Mouse (Mus musculus) granulocyte monocyte progenitor cell, adult 5-6 weeks (primary cell): ENCODE data around the gene Rasl12. TPM values are rescaled to one million over a fixed set of nuclear protein-coding genes. Genes with fewer than 3 reads are reported as not detected.

Experiments used
- ATAC-seq: replicated peaks from 2 replicates; pipeline ENCODE4 v1.8.0; 2016; ENCODE audit warnings: mild to moderate bottlenecking, moderate TSS enrichment, inconsistent platforms; ENCODE audit not compliant: poor library complexity, severe bottlenecking
- total RNA-seq, 2 experiments: library from RNA; stranded (forward) in 1 of 2; stranded (reverse) in 1 of 2; fragments of 200-712, 200-1000 nt in 1 of 2; fragments of >200 nt in 1 of 2; fragmentation: Nextera tagmentation in 1 of 2; gene quantifications; 2 replicates each; pipeline ENCODE4 v1.2.3; 2014 to 2017

The Rasl12 gene
- total RNA-seq, 2 experiments from 2014 or later = not detected

DNA sequence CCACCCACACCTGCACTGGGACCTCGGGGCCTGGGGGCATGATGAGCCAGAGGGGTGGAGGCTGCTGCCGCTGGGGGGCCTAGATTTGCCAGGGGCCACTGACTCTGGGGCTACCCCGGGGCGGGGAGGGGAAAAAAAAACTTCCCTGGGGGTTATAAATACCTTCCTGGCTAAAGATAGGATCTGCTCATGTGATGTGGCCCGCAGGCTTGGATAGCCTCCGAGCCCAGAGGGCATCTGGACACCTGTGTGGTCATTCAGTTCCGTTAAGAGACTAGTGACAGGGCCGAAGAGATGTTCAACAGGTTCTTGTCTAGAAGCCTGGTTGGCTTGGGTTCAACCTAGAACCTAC lies 6.7 kb upstream of the Rasl12 start, which contains the start of gene Kbtbd13:
Gene Kbtbd13, minus strand, starts transcription at position 40 of the 352 bp plus-strand sequence.
- ATAC-seq = no peak

DNA sequence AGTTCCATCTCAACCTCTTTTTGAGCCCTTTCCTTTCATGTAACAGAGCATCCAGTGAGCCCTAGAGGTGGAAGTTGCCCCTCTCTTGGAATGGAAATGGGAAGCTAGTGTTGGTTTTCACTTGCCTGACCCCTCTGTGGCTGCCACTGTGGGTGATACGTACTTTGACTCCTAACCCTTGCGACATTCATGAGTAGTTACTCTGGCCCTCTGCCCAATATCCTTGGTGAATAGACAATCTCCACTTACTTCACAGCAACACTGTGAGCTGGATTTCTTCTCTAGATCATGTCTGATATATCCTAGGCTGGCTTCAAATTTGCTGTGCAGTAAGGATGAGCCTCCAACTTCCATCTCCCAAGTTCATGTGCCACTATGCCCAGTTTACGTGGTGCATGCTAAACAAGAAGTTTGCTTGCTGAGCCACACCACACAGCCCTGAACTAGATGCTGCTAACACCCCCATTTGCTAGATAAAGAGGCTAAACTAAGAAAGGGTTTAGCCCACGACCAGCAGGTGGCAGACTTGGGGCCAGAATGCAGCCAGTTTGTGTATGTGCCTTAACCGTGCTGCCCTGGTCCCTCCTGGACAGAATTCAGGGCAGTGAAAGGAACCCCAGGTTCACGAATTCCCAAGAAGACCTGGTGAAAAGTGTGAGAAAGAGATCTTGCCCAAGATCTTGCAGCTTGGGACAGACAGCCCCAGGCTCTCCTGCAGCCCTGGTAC lies 5.5 kb upstream of the Rasl12 start:
- ATAC-seq = peak; percentile 60

GRCm38 (mm10) chr9:65393606-65394005 lies 4.7 kb upstream of the Rasl12 start:
- no peak for ATAC-seq

GRCm38 (mm10) chr9:65394360-65394759 lies 3.9 kb upstream of the Rasl12 start:
- ATAC-seq = no peak

GRCm38 (mm10) chr9:65399934-65400333 lies 1.6 kb downstream of the Rasl12 start:
- no peak for ATAC-seq

DNA sequence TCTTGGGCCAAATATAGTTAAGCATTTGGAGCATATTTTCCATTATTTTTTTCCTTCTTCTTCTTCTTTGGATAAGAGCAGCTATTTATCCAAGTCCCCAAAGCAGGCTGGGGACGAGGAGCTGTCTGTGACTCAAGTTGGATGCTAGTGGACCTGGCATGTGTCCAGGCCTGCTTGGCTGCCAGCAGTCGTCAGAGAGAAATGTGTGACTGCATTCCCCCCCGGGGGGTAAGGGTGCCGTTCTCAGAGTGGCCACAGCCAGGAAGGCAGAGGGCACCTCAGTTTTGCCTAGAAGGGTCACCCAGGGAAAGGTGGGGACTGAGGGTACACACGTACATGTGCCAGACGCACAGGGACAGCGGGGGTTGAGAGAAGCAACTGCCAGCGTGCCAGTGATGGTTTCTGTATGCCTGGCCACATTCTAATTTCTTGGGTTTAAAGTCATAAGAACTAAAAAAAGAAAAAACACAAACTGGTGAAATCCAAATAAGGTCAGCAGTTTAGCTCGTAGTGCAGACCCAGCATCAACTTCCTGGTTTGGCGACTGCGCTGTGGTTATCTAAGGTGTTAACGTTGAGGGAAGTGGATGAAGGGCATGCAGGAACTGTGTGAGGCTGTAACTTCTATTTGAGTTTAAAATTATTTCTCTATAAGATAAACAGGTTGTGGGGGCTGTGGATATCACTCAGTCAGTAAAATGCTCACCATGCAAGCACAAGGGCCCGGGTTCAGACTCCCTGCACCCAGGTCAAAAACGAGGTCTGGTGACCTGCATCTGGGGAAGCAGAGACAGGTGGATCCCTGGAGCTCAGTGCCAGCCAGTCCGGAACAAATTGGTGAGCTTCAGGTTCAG lies 6.3 kb downstream of the Rasl12 start:
- ATAC-seq = peak; percentile 62; the same call in 1 of the 2 replicates

DNA sequence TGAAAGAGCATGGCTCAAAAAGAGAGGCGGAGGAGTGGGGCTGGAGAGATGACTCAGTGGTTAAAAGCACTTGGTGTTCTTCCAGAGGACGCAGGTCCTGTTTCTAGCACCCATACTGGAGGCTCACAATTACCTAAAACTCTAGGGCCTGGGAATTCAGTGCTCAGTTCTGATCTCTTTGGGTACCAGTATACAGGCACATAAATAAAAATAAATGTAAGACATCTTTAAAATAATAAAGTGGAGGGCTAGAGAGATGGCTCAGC lies 6.8 kb downstream of the Rasl12 start:
- ATAC-seq = no peak

DNA sequence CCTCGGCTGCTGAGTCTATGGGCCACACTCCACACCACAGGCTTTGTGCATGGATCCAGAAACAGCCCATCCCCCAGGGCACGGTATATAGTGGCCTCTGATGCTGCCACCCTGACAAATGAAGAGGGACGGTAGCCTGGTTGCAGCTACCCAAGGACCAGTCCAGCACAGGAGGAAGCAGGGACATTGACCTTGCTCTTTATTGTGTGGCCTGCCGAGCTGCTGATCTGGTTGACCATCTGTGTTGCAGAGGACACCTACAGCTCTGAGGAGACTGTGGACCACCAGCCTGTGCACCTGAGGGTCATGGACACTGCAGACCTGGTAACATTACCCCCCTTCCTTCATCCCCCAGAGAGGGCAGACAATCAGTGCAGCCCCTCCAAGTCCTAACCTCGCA lies 9.0 kb downstream of the Rasl12 start:
- no peak for ATAC-seq

GRCm38 (mm10) chr9:65407861-65408260 lies 9.6 kb downstream of the Rasl12 start:
- ATAC-seq = no peak

- no peak for ATAC-seq
Observed at GRCm38 (mm10) chr9:65408871-65409295, 10.6 kb downstream of the Rasl12 start.

DNA sequence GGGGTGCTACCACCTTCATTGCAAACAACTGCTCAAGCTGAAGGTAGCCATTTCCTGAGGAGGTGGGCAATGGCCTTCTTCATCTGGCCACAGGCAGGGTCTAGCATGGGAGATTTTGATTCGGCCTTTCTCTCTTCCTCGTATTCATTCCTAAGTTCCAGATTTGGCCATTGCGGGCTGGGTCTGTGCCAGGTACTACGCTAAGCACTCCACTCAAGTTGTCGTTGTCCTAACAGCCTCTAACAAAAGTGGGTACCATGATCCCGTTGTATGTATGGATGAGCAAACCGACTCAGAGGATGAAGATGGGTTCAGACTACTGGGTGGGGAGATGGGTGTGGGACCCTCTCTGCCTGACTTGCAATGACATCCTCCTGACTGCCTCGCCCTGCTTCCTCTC lies 12.1 kb downstream of the Rasl12 start:
- no peak for ATAC-seq

DNA sequence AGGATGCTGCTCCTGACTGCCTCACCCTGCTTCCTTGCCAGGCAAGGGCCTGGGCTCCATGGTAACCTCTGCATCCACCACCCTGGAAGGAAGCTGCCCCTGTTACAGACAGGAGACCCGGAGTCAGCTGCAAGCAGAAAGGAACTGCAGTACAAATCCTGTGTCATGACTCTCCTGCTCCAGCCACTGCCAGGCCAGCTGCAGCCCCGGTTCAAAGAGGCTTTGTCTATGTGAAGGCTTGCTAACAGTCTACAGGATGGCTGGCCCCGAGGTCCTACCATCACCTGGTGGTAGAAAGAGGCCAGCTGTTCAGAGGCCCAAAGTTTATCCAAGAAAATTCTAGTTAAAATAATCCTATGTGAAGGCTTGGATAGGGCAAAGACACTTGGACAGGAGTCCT lies 13.0 kb downstream of the Rasl12 start:
- ATAC-seq = no peak

DNA sequence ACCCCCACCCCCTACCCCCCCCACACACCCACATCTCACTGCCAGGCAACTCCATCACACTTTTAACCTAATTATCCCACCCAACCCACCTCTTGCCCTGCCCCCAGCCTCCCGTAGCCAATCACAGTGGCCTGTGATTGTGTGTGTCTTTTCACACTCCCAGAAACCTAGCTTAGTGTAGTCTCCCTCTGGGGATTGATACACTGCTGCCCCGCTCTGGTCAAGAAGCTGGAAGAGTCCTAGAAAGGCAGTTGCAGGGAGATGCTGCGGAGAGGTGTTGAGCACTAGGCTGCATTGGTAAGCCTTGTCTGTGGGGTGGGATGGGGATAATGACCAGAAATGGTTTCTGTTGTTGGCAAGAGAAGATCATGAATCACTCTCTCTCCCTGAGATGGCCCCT lies 19.4 kb downstream of the Rasl12 start:
- no peak for ATAC-seq

GRCm38 (mm10) chr9:65419633-65420032 lies 21.3 kb downstream of the Rasl12 start:
- no peak for ATAC-seq

DNA sequence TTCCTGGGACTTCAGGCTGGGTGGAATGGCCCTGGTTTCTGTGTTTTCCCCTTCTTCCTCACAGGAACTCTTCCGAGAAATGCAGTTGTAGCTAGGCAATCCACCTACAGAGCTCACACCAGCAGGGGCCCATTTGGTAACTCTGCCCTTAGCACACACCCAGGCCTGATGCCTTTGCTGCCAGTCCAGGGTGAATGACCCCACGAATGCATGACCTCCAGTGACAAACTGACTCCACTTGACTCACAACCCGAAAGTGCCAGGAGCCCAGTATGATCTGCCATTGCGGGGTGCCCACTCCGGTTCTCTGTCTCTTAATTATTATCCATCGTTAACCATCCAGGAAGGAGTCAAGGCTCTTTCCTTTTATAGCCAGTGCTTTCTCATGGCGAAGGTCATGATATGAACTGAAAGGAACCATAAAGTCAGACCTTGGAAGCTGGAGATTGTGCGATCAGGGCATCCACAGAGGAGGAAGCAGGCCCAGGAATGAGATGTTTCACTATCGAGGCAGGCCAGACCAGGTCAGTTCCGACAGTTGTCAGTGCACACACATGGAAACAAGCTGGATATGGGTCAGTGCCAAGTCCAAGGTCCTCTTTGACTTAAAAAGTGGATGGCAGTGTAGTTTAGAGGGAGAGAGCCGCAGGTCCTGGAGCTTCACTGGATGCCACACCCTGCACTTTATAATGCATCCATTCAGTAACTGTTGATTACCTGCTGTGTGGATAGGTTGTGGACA lies 24.6 kb downstream of the Rasl12 start, which contains the start of gene Slc51b:
Gene Slc51b, minus strand, starts transcription at position 196 of the 742 bp plus-strand sequence.
- ATAC-seq = no peak

DNA sequence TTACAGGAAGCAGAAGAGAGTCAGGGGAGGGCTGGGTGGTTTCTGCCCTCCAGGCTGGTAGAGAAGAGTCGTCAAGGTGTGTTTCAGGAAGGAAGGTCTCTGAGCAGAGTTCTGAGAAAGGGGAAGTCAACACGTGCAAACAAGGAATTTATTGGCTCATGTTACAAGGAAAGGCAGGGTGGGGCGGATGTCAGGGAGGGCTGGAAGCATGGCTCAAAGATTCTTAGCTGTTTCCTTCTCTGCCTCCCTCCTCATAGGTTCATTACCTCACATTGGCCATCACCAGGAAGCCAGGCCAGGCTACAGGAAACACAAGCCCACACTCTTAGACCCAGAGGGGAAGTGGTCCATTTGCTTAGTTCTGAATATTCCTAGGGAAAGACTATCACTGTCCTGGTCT lies 26.1 kb downstream of the Rasl12 start:
- ATAC-seq = peak; percentile 82

DNA sequence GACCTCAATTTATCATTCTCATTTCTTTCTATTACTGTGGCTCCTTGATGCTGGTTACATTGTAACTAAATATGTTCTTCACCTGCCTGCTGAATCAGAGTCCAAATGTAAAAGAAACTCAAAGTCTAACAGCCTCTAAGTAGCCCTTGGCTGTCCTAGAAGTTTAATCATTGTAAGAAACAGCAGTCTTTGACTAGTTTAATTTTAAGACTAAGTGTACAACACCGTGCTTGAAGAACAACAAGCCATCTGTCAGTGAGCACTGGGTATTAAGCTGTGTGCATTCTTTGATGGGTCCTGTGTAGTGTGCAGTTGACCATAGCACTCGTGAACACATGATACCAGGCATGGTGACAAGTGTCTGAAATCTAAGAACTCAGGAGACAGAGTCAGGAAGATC lies 29.2 kb downstream of the Rasl12 start:
- ATAC-seq = no peak

- no peak for ATAC-seq
Observed at GRCm38 (mm10) chr9:65428003-65428402, 29.7 kb downstream of the Rasl12 start.

GRCm38 (mm10) chr9:65430401-65430800 lies 32.1 kb downstream of the Rasl12 start:
- no peak for ATAC-seq

GRCm38 (mm10) chr9:65430921-65431320 lies 32.6 kb downstream of the Rasl12 start:
- ATAC-seq = no peak

- ATAC-seq = peak; percentile 46
Observed at GRCm38 (mm10) chr9:65432236-65432635, 33.9 kb downstream of the Rasl12 start.
